Mouse (Mus musculus): ENCODE results near the gene Hk2.
A peak's percentile ranks its signal among the peaks of the same experiment; 100 is the strongest.

Hk2 gene

GRCm38 (mm10) chr6:82774321-82774764 lies at the start of gene Hk2:
Gene Hk2, minus strand, starts transcription at chr6:82774454.
- DNase-seq: peak; percentile 92

GRCm38 (mm10) chr6:82821758-82822253 lies 47.6 kb upstream of the Hk2 start:
- DNase-seq: peak; percentile 36

GRCm38 (mm10) chr6:82820716-82821115 lies 46.5 kb upstream of the Hk2 start:
- DNase-seq: no peak

GRCm38 (mm10) chr6:82814821-82815220 lies 40.6 kb upstream of the Hk2 start:
- no peak for DNase-seq

- no peak for DNase-seq
Measured at GRCm38 (mm10) chr6:82807984-82808700, 33.9 kb upstream of the Hk2 start.

GRCm38 (mm10) chr6:82806971-82807370 lies 32.7 kb upstream of the Hk2 start:
- no peak for DNase-seq

- no peak for DNase-seq
Measured at GRCm38 (mm10) chr6:82806503-82806902, 32.2 kb upstream of the Hk2 start.

- no peak for DNase-seq
Measured at GRCm38 (mm10) chr6:82805894-82806293, 31.6 kb upstream of the Hk2 start.

GRCm38 (mm10) chr6:82804984-82805383 lies 30.7 kb upstream of the Hk2 start:
- no peak for DNase-seq

- no peak for DNase-seq
Measured at GRCm38 (mm10) chr6:82798202-82798737, 24.0 kb upstream of the Hk2 start.

GRCm38 (mm10) chr6:82797300-82797839 lies 23.1 kb upstream of the Hk2 start:
- DNase-seq: no peak

GRCm38 (mm10) chr6:82790864-82791263 lies 16.6 kb upstream of the Hk2 start:
- no peak for DNase-seq

- no peak for DNase-seq
Measured at GRCm38 (mm10) chr6:82783906-82784305, 9.7 kb upstream of the Hk2 start.

GRCm38 (mm10) chr6:82780802-82781393 lies 6.6 kb upstream of the Hk2 start:
- DNase-seq: no peak

GRCm38 (mm10) chr6:82780369-82780768 lies 6.1 kb upstream of the Hk2 start:
- DNase-seq: no peak

GRCm38 (mm10) chr6:82777124-82777654 lies 2.9 kb upstream of the Hk2 start:
- no peak for DNase-seq

- no peak for DNase-seq
Measured at GRCm38 (mm10) chr6:82775386-82775785, 1.1 kb upstream of the Hk2 start.

GRCm38 (mm10) chr6:82773261-82774131 lies 758 bp downstream of the Hk2 start:
- DNase-seq: peak; percentile 57

GRCm38 (mm10) chr6:82772451-82773101 lies 1.7 kb downstream of the Hk2 start:
- DNase-seq: no peak

- DNase-seq: no peak
Measured at GRCm38 (mm10) chr6:82771981-82772409, 2.3 kb downstream of the Hk2 start.

- no peak for DNase-seq
Measured at GRCm38 (mm10) chr6:82771059-82771458, 3.2 kb downstream of the Hk2 start.

- DNase-seq: no peak
Measured at GRCm38 (mm10) chr6:82770286-82770685, 4.0 kb downstream of the Hk2 start.

All from liver (tissue).